20 mouse cellular contexts compared by ENCODE assay signal in genomic region chr16:92325062-92325406, GRCm38 (mm10). TPM values are rescaled to one million over a fixed set of nuclear protein-coding genes. Genes with fewer than 3 reads are reported as not detected.
DNase-seq lines count a peak whose midpoint lies in the region; ATAC-seq and TF ChIP-seq lines count a peak whose summit lies in the region.
"Had no signal": no experiment of that assay in that cellular context is flagged by ENCODE, and none has a peak within 500 bp of the region (broad histone marks: within the 10 kb centered on the region; RNA-seq: fewer than 3 reads in every experiment).

No protein-coding gene starts in this region.

- H3K27ac ChIP-seq in forebrain, embryonic 10.5 days = peak overlapping the region; percentile 56; the same call in 1 of the 2 replicates
- no peak overlapping the region for H3K27ac ChIP-seq in forebrain, embryonic 13.5 days
- H3K27ac ChIP-seq in hindbrain, embryonic 13.5 days = peak overlapping the region; percentile 52; the same call in 1 of the 2 replicates
- no peak overlapping the region; the same call in 1 of the 2 replicates for H3K27ac ChIP-seq in hindbrain, embryonic 14.5 days
- no peak overlapping the region for H3K27ac ChIP-seq in testis, adult 2 months (ENCODE audit: control insufficient read depth, insufficient read depth, low read depth, low read length)
- H3K27ac ChIP-seq: forebrain, embryonic 15.5 days; heart, embryonic 15.5 days had no signal

- no peaks in the 10 kb centered on the region for H3K9me3 ChIP-seq in forebrain, embryonic 10.5 days
- no peaks in the 10 kb centered on the region for H3K9me3 ChIP-seq in forebrain, embryonic 13.5 days (replicated peaks)
- H3K9me3 ChIP-seq in hindbrain, embryonic 13.5 days = no peaks in the 10 kb centered on the region
- H3K9me3 ChIP-seq in hindbrain, embryonic 14.5 days (ENCODE audit: control insufficient read depth, low read length) = no peaks in the 10 kb centered on the region
- H3K9me3 ChIP-seq: forebrain, embryonic 15.5 days; heart, embryonic 15.5 days had no signal

- no peaks in the 10 kb centered on the region for H3K36me3 ChIP-seq in forebrain, embryonic 10.5 days (replicated peaks)
- H3K36me3 ChIP-seq in forebrain, embryonic 13.5 days (ENCODE audit: poor library complexity, severe bottlenecking) = no peaks in the 10 kb centered on the region
- H3K36me3 ChIP-seq in hindbrain, embryonic 13.5 days = no peaks in the 10 kb centered on the region
- H3K36me3 ChIP-seq in hindbrain, embryonic 14.5 days (replicated peaks; ENCODE audit: control insufficient read depth, insufficient read depth) = no peaks in the 10 kb centered on the region
- H3K36me3 ChIP-seq in testis, adult 2 months (ENCODE audit: control insufficient read depth, insufficient read depth, low read length) = no peaks in the 10 kb centered on the region
- H3K36me3 ChIP-seq: forebrain, embryonic 15.5 days; heart, embryonic 15.5 days had no signal

- no peak overlapping the region for H3K4me2 ChIP-seq in forebrain, embryonic 13.5 days
- no peak overlapping the region for H3K4me2 ChIP-seq in hindbrain, embryonic 13.5 days
- no peak overlapping the region for H3K4me2 ChIP-seq in hindbrain, embryonic 14.5 days (replicated peaks)
- H3K4me2 ChIP-seq: forebrain, embryonic 15.5 days; heart, embryonic 11.5 days; heart, embryonic 15.5 days had no signal

- H3K9ac ChIP-seq in forebrain, embryonic 13.5 days = no peak overlapping the region
- no peak overlapping the region for H3K9ac ChIP-seq in hindbrain, embryonic 13.5 days
- H3K9ac ChIP-seq in hindbrain, embryonic 14.5 days = no peak overlapping the region
- H3K9ac ChIP-seq: forebrain, embryonic 15.5 days; heart, embryonic 15.5 days had no signal

- no peak for DNase-seq in forebrain, embryonic 10.5 days (ENCODE audit: extremely low spot score, low spot score)
- DNase-seq in hindbrain, embryonic 14.5 days (ENCODE audit: low spot score) = no peak
- DNase-seq in testis, postnatal 14 days (ENCODE audit: low spot score) = no peak
- DNase-seq in kidney, postnatal 4 days = no peak
- DNase-seq in lung, adult 18-20 months = no peak
- DNase-seq: adrenal gland, postnatal 25 days; cerebellum, adult 18-20 months; cerebellum, adult 9-11 months; cerebellum, postnatal 36 days; gastrocnemius, postnatal 36 days; heart, adult 11 months; heart, postnatal 14 days had no signal

- peaks cover 24% of the 10 kb centered on the region for H3K4me1 ChIP-seq in forebrain, embryonic 10.5 days
- H3K4me1 ChIP-seq in forebrain, embryonic 13.5 days = peaks cover 11% of the 10 kb centered on the region
- peaks cover 13% of the 10 kb centered on the region for H3K4me1 ChIP-seq in hindbrain, embryonic 13.5 days (replicated peaks)
- 0 out of 2 replicates have a peak, but pooled peaks cover 5% of the 10 kb centered on the region for H3K4me1 ChIP-seq in hindbrain, embryonic 14.5 days (replicated peaks; ENCODE audit: control insufficient read depth, insufficient read depth, low read length)
- no peaks in the 10 kb centered on the region for H3K4me1 ChIP-seq in testis, adult 2 months (ENCODE audit: control insufficient read depth, insufficient read depth, low read length)
- H3K4me1 ChIP-seq: forebrain, embryonic 15.5 days; heart, embryonic 15.5 days had no signal

- no peak for TF ChIP-seq CTCF in testis, adult 2 months (IDR thresholded peaks at IDR 0.05; ENCODE audit: control insufficient read depth, insufficient read depth, insufficient replicate concordance, low read depth, low read length)

- H3K4me3 ChIP-seq in forebrain, embryonic 10.5 days = no peak overlapping the region
- no peak overlapping the region for H3K4me3 ChIP-seq in forebrain, embryonic 13.5 days
- no peak overlapping the region for H3K4me3 ChIP-seq in hindbrain, embryonic 13.5 days
- H3K4me3 ChIP-seq in hindbrain, embryonic 14.5 days (replicated peaks; ENCODE audit: low read length) = no peak overlapping the region
- H3K4me3 ChIP-seq in testis, adult 2 months (ENCODE audit: control insufficient read depth, low read depth, low read length) = peak overlapping the region; percentile 26; the same call in 1 of the 2 replicates
- H3K4me3 ChIP-seq: forebrain, embryonic 15.5 days; heart, embryonic 15.5 days had no signal

- peaks cover 15% of the 10 kb centered on the region for H3K27me3 ChIP-seq in forebrain, embryonic 10.5 days (ENCODE audit: poor library complexity, severe bottlenecking)
- no peaks in the 10 kb centered on the region for H3K27me3 ChIP-seq in forebrain, embryonic 13.5 days
- 0 out of 2 replicates have a peak, but pooled peaks cover 5% of the 10 kb centered on the region for H3K27me3 ChIP-seq in hindbrain, embryonic 13.5 days
- no peaks in the 10 kb centered on the region for H3K27me3 ChIP-seq in hindbrain, embryonic 14.5 days (ENCODE audit: control insufficient read depth, insufficient read depth, low read length)
- H3K27me3 ChIP-seq in testis, adult 2 months (ENCODE audit: control insufficient read depth, insufficient read depth, low read length) = no peaks in the 10 kb centered on the region
- H3K27me3 ChIP-seq: forebrain, embryonic 15.5 days; heart, embryonic 15.5 days had no signal

- no peak for TF ChIP-seq POLR2A in testis, adult 2 months (IDR thresholded peaks at IDR 0.05; ENCODE audit: control insufficient read depth, low read depth, low read length)

- 43% methylated on average over 1 of the region's 1 CpGs for WGBS in forebrain, embryonic 10.5 days
- 29% methylated on average over 1 of the region's 1 CpGs for WGBS in forebrain, embryonic 13.5 days
- WGBS in hindbrain, embryonic 13.5 days = 27% methylated on average over 1 of the region's 1 CpGs
- WGBS in hindbrain, embryonic 14.5 days = 11% methylated on average over 1 of the region's 1 CpGs

- ATAC-seq in forebrain, embryonic 13.5 days = no peak
- no peak for ATAC-seq in hindbrain, embryonic 13.5 days (ENCODE audit: low FRiP score)
- ATAC-seq in hindbrain, embryonic 14.5 days (ENCODE audit: low FRiP score) = no peak
- ATAC-seq: forebrain, embryonic 15.5 days had no signal

RNA-seq across cellular contexts. Expression of gene Fam243, which starts 3.8 kb away (rescaled TPM):
- not detected in 2 replicates for polyA plus RNA-seq in forebrain, embryonic 10.5 days (2016; fragmentation: Nextera tagmentation; extraction: Ambion mirVana)
- polyA plus RNA-seq in forebrain, embryonic 13.5 days (2015; fragmentation: Nextera tagmentation; extraction: Ambion mirVana) = 0.10 TPM in 1 of 2 replicates, not detected in the other
- polyA plus RNA-seq in hindbrain, embryonic 13.5 days (2015; fragmentation: Nextera tagmentation; extraction: Ambion mirVana) = not detected in 2 replicates
- 0.17 and 0.20 TPM in 2 replicates for polyA plus RNA-seq in hindbrain, embryonic 14.5 days (2014; fragmentation: Nextera tagmentation; extraction: Ambion mirVana)
- 102 and 108 TPM in 2 replicates for polyA plus RNA-seq in testis, adult 2 months (2012; rRNA removed)
- polyA plus RNA-seq: C2C12; embryonic facial prominence, embryonic 14.5 days; heart, embryonic 11.5 days; heart, embryonic 15.5 days had no signal

RNA-seq across cellular contexts. Expression of gene Smim11, which starts 23.9 kb away (rescaled TPM):
- polyA plus RNA-seq in forebrain, embryonic 10.5 days (2016; fragmentation: Nextera tagmentation; extraction: Ambion mirVana) = 120 and 125 TPM in 2 replicates
- 123 and 144 TPM in 2 replicates for polyA plus RNA-seq in forebrain, embryonic 13.5 days (2015; fragmentation: Nextera tagmentation; extraction: Ambion mirVana)
- 77.9 and 86.6 TPM in 2 replicates for polyA plus RNA-seq in hindbrain, embryonic 13.5 days (2015; fragmentation: Nextera tagmentation; extraction: Ambion mirVana)
- 63.8 and 66.1 TPM in 2 replicates for polyA plus RNA-seq in hindbrain, embryonic 14.5 days (2014; fragmentation: Nextera tagmentation; extraction: Ambion mirVana)
- 4.7 and 7.7 TPM in 2 replicates for polyA plus RNA-seq in testis, adult 2 months (2012; rRNA removed)

RNA-seq across cellular contexts. Expression of gene Kcne2, which starts 32.8 kb away (rescaled TPM):
- 0.16 and 0.18 TPM in 2 replicates for polyA plus RNA-seq in forebrain, embryonic 10.5 days (2016; fragmentation: Nextera tagmentation; extraction: Ambion mirVana)
- 9.7 and 16.4 TPM in 2 replicates for polyA plus RNA-seq in forebrain, embryonic 13.5 days (2015; fragmentation: Nextera tagmentation; extraction: Ambion mirVana)
- 22.7 and 49.7 TPM in 2 replicates for polyA plus RNA-seq in hindbrain, embryonic 13.5 days (2015; fragmentation: Nextera tagmentation; extraction: Ambion mirVana)
- 32.3 and 53.8 TPM in 2 replicates for polyA plus RNA-seq in hindbrain, embryonic 14.5 days (2014; fragmentation: Nextera tagmentation; extraction: Ambion mirVana)
- 0.11 and 0.16 TPM in 2 replicates for polyA plus RNA-seq in testis, adult 2 months (2012; rRNA removed)
- polyA plus RNA-seq: C2C12 had no signal

RNA-seq across cellular contexts. Expression of gene Kcne1, which starts 34.2 kb away (rescaled TPM):
- 0.12 and 0.41 TPM in 2 replicates for polyA plus RNA-seq in forebrain, embryonic 10.5 days (2016; fragmentation: Nextera tagmentation; extraction: Ambion mirVana)
- not detected in 2 replicates for polyA plus RNA-seq in forebrain, embryonic 13.5 days (2015; fragmentation: Nextera tagmentation; extraction: Ambion mirVana)
- 0.22 and 0.39 TPM in 2 replicates for polyA plus RNA-seq in hindbrain, embryonic 13.5 days (2015; fragmentation: Nextera tagmentation; extraction: Ambion mirVana)
- polyA plus RNA-seq in hindbrain, embryonic 14.5 days (2014; fragmentation: Nextera tagmentation; extraction: Ambion mirVana) = 0.23 TPM in 1 of 2 replicates, not detected in the other
- polyA plus RNA-seq in testis, adult 2 months (2012; rRNA removed) = 0.32 and 0.49 TPM in 2 replicates
- polyA plus RNA-seq: forebrain, embryonic 15.5 days had no signal

Comparison
In these comparisons a context has a peak if more than half of its experiments do, and no peak if none do; other contexts are left out.
1. H3K27ac ChIP-seq: peak in forebrain, embryonic 10.5 days (single experiment) and hindbrain, embryonic 13.5 days (single experiment); none in forebrain, embryonic 13.5 days (single experiment), hindbrain, embryonic 14.5 days (single experiment) and testis, adult 2 months (single experiment).
2. RNA of gene Fam243, which starts 3.8 kb away (polyA plus RNA-seq): 102 to 108 TPM in testis, adult 2 months; 0.17 to 0.20 TPM in hindbrain, embryonic 14.5 days, not detected in hindbrain, embryonic 13.5 days, not detected in forebrain, embryonic 10.5 days and 0.10 TPM in forebrain, embryonic 13.5 days; every median in the first group is over 10 times any median in the second.